Mouse (Mus musculus) stomach, embryonic 15.5 days (tissue): Measurements from ENCODE around the gene Als2. TPM values are rescaled to one million over a fixed set of nuclear protein-coding genes. Genes with fewer than 3 reads are reported as not detected.

Experiments
- ATAC-seq: fragments of 200-750 bp; cut with Nextera tagmentation; 2 replicates; pipeline ENCODE4 v1.8.0; 2017; ENCODE audit warnings: low read depth, moderate number of reproducible peaks, moderate TSS enrichment; ENCODE audit not compliant: insufficient read depth, low FRiP score
- H3K27ac ChIP-seq: fragments of 300-500 bp; sonication (generic); 2 replicates; pipeline ENCODE4 v1.5.1; 2015; ENCODE audit warnings: mild to moderate bottlenecking, inconsistent platforms
- H3K27me3 ChIP-seq: fragments of 300-500 bp; sonication (generic); replicated peaks from 2 replicates; pipeline ENCODE4 v1.6.1; 2015; ENCODE audit warnings: inconsistent platforms
- H3K36me3 ChIP-seq: fragments of 300-500 bp; sonication (generic); 2 replicates; pipeline ENCODE4 v1.6.1; 2015; ENCODE audit warnings: inconsistent platforms
- H3K4me1 ChIP-seq: fragments of 300-500 bp; sonication (generic); 2 replicates; pipeline ENCODE4 v1.6.1; 2015; ENCODE audit warnings: inconsistent platforms
- H3K4me2 ChIP-seq: fragments of 300-500 bp; sonication (generic); 2 replicates; pipeline ENCODE4 v1.6.1; 2015; ENCODE audit warnings: mild to moderate bottlenecking, inconsistent platforms
- H3K4me3 ChIP-seq: fragments of 300-500 bp; sonication (generic); replicated peaks from 2 replicates; pipeline ENCODE4 v1.5.1; 2015; ENCODE audit warnings: inconsistent platforms
- H3K9ac ChIP-seq: fragments of 300-500 bp; sonication (generic); 2 replicates; pipeline ENCODE4 v1.6.1; 2015; ENCODE audit warnings: inconsistent platforms
- H3K9me3 ChIP-seq: fragments of 300-500 bp; sonication (generic); 2 replicates; pipeline ENCODE4 v1.6.1; 2016; ENCODE audit warnings: inconsistent platforms
- WGBS: fragments of 180-500 bp; shearing (Covaris S2); methylation state at CpG from one replicate; pipeline ENCODE4 v1.1.7; 2015; 5-methylcytosine and 5-hydroxymethylcytosine counted together
- polyA plus RNA-seq: library from polyadenylated mRNA; unstranded; fragments of >200 nt; fragmentation: Nextera tagmentation; extraction: Ambion mirVana; gene quantifications from 2 replicates; pipeline ENCODE4 v1.2.1, GENCODE M21; 2015

Gene Als2
- polyA plus RNA-seq, 1 experiment from 2014 or later = 7.2 TPM

GRCm38 (mm10) chr1:59204489-59204888 lies 32.5 kb downstream of the Als2 start:
- 87% methylated on average over 1 of the region's 1 CpGs for WGBS
- no peak overlapping the region for H3K4me3 ChIP-seq
- ATAC-seq = no peak
- H3K27ac ChIP-seq = no peak overlapping the region
- no peaks in the 10 kb centered on the region for H3K36me3 ChIP-seq
- H3K4me2 ChIP-seq = no peak overlapping the region
- no peaks in the 10 kb centered on the region for H3K4me1 ChIP-seq
- H3K9me3 ChIP-seq = no peaks in the 10 kb centered on the region
- H3K9ac ChIP-seq = no peak overlapping the region
- H3K27me3 ChIP-seq = no peaks in the 10 kb centered on the region

DNA sequence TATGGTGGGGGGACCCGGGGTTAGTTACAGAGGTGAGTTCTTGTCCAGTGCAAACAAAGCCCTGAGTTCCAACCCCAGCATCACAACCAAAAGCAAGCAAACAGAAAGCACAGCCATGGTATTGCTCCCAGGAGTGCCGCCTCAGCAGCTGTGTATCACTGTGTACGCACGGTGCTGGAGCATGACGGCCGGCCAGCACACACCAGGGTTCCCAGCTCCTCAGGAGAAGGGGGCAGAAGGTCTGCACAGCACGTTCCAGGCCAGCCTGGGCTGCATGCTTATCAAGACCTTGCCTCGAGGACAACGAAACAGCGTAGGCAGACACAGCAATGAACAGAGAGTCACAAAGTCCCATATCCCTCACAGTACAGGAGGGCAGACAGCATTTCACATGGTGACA lies 34.7 kb downstream of the Als2 start:
- Histone ChIP-seq H3K4me1 (no peaks in the 10 kb centered on the region), H3K9me3 (no peaks in the 10 kb centered on the region), H3K27me3 (no peaks in the 10 kb centered on the region), H3K4me3 (no peak overlapping the region), H3K27ac (no peak overlapping the region), H3K9ac (no peak overlapping the region), H3K4me2 (no peak overlapping the region), H3K36me3 (no peaks in the 10 kb centered on the region)
- WGBS = 76% methylated on average over 10 of the region's 10 CpGs
- peak; percentile 22; the same call in 1 of the 2 replicates for ATAC-seq

DNA sequence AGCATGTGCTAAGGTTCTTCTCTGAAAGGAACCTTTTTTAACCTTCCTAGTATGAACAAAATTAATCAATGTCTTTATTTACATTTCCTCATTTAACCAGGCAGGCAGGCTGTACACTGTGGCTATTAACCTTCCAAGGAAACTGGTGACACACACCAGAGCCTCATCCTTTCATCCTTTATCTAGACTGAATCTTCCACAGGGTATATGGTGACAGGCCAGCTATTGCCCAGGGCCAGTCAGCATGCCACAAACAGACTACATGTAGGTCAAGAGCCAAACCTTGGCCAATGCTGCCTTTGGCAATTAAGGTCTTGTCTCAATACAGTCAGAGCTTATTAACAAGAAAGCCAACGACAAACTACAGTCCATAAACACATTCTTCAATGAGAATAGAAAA lies 35.5 kb downstream of the Als2 start:
- H3K4me3 ChIP-seq = no peak overlapping the region
- no peak overlapping the region for H3K4me2 ChIP-seq
- H3K27me3 ChIP-seq = no peaks in the 10 kb centered on the region
- H3K36me3 ChIP-seq = no peaks in the 10 kb centered on the region
- no peak overlapping the region for H3K27ac ChIP-seq
- ATAC-seq = no peak
- WGBS = 80% methylated on average over 1 of the region's 1 CpGs
- H3K9ac ChIP-seq = no peak overlapping the region
- H3K9me3 ChIP-seq = no peaks in the 10 kb centered on the region
- no peaks in the 10 kb centered on the region for H3K4me1 ChIP-seq

- no peaks in the 10 kb centered on the region for H3K36me3 ChIP-seq
- no peaks in the 10 kb centered on the region for H3K9me3 ChIP-seq
- H3K27me3 ChIP-seq = no peaks in the 10 kb centered on the region
- no peak overlapping the region for H3K9ac ChIP-seq
- 81% methylated on average over 5 of the region's 5 CpGs for WGBS
- ATAC-seq = no peak
- H3K4me1 ChIP-seq = no peaks in the 10 kb centered on the region
- no peak overlapping the region for H3K27ac ChIP-seq
- H3K4me2 ChIP-seq = no peak overlapping the region
- no peak overlapping the region for H3K4me3 ChIP-seq
Observed at GRCm38 (mm10) chr1:59200960-59201359, 36.1 kb downstream of the Als2 start.

DNA sequence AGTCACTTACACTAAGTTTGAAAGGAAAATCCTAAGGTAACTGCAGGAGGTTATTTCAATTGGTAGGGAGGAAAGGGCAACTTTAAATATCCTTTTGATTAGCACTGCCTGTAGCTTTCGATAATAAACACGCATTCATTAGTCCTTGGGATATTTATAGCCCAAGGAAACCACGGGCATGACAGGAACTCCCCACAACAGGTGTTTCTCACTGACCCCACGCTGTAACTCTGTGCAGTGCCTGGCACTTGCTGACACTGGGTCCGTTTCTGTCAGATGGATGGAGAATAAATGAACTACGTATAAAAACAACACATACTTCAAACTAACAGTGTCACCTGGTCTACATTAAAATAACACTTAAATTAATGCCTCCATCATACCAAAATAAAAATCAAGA lies 42.1 kb downstream of the Als2 start:
- H3K27me3 ChIP-seq = no peaks in the 10 kb centered on the region
- no peaks in the 10 kb centered on the region for H3K4me1 ChIP-seq
- 38% methylated on average over 6 of the region's 6 CpGs for WGBS
- H3K36me3 ChIP-seq = no peaks in the 10 kb centered on the region
- no peak overlapping the region for H3K9ac ChIP-seq
- H3K27ac ChIP-seq = no peak overlapping the region
- H3K9me3 ChIP-seq = no peaks in the 10 kb centered on the region
- no peak for ATAC-seq
- no peak overlapping the region for H3K4me3 ChIP-seq
- H3K4me2 ChIP-seq = no peak overlapping the region

DNA sequence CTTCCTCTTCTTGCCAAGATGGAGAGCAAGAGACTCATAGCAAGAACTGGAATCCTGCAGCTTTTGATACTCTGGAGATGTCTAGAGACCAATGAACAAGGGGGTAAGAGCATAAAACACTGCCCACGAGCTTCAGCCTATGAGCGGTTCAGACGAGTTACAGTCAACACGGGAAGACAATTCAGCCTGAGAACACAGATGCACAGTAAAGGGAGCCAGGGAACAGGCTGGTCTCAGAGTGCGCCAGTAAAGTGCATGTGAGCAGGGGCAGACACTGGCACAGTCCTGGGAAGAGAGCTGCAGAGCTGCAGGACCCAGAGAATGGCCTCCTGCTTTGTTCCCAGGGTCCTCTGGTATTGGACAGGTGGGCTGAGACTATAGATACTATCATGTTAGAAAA lies 49.2 kb downstream of the Als2 start:
- Histone ChIP-seq H3K9me3 (no peaks in the 10 kb centered on the region), H3K4me3 (no peak overlapping the region), H3K9ac (no peak overlapping the region), H3K36me3 (no peaks in the 10 kb centered on the region), H3K4me2 (no peak overlapping the region), H3K4me1 (no peaks in the 10 kb centered on the region), H3K27ac (no peak overlapping the region), H3K27me3 (no peaks in the 10 kb centered on the region)
- no peak for ATAC-seq
- WGBS = 84% methylated on average over 5 of the region's 5 CpGs

GRCm38 (mm10) chr1:59186317-59186716 lies 50.7 kb downstream of the Als2 start:
- no peaks in the 10 kb centered on the region for H3K9me3 ChIP-seq
- WGBS = 88% methylated on average over 10 of the region's 10 CpGs

DNA sequence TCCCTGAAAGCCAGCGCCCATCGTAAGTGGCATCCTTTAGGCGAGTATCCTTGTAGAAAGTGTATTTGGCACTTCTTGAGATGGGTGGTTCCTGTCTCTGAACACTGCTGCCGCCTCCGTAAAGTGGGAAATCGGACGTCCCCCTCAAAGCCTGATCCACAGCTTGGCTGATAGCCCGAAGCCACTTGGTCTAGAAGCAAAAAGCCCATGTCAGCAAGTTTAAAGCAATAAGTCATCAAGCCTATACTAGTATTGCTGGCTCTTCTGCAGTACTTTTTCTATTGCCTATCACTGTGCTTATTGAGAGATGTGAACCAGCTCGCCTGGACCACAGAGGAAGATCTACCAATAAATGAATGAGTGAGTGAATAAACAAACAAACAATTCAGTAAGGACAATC lies 51.6 kb downstream of the Als2 start:
- Histone ChIP-seq H3K9me3 (no peaks in the 10 kb centered on the region), H3K27ac (no peak overlapping the region), H3K27me3 (no peaks in the 10 kb centered on the region), H3K9ac (no peak overlapping the region), H3K4me1 (no peaks in the 10 kb centered on the region), H3K4me2 (no peak overlapping the region), H3K36me3 (0 out of 2 replicates have a peak, but pooled peaks cover 3% of the 10 kb centered on the region), H3K4me3 (no peak overlapping the region)
- 83% methylated on average over 9 of the region's 9 CpGs for WGBS
- ATAC-seq = no peak

More at GRCm38 (mm10) chr1:59186317-59186716, 50.7 kb downstream of the Als2 start:
- Histone ChIP-seq H3K36me3 (0 out of 2 replicates have a peak, but pooled peaks cover 3% of the 10 kb centered on the region), H3K4me2 (no peak overlapping the region), H3K27ac (no peak overlapping the region), H3K4me3 (no peak overlapping the region), H3K4me1 (no peaks in the 10 kb centered on the region), H3K9ac (no peak overlapping the region), H3K27me3 (no peaks in the 10 kb centered on the region)
- no peak for ATAC-seq

DNA sequence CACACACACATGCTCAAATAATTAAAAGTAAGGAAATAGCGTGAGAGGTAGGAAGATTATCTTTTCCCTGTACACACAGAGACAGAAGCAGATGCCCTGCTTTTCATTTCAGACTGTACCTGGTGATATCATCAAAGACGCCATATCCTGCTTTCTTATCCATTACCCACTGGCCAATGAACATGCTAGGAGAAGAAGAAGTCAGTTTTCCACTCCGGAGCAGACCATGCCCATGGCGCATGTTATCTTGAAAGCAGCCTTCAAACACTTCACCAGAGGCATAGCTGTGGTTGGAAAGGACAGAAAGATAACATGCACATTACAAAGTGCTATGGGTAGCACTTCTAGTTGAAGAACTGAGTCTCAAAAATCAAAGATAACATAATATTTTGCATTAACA lies 54.0 kb downstream of the Als2 start:
- 0 out of 2 replicates have a peak, but pooled peaks cover 3% of the 10 kb centered on the region for H3K36me3 ChIP-seq
- no peaks in the 10 kb centered on the region for H3K27me3 ChIP-seq
- no peak overlapping the region for H3K27ac ChIP-seq
- no peak overlapping the region for H3K4me3 ChIP-seq
- H3K4me2 ChIP-seq = no peak overlapping the region
- no peaks in the 10 kb centered on the region for H3K4me1 ChIP-seq
- H3K9me3 ChIP-seq = no peaks in the 10 kb centered on the region
- ATAC-seq = no peak
- H3K9ac ChIP-seq = no peak overlapping the region
- 86% methylated on average over 4 of the region's 4 CpGs for WGBS

GRCm38 (mm10) chr1:59182373-59182772 lies 54.7 kb downstream of the Als2 start:
- no peak overlapping the region for H3K9ac ChIP-seq
- no peak for ATAC-seq
- H3K4me1 ChIP-seq = no peaks in the 10 kb centered on the region
- H3K27me3 ChIP-seq = no peaks in the 10 kb centered on the region
- no peak overlapping the region for H3K27ac ChIP-seq
- WGBS = 86% methylated on average over 2 of the region's 2 CpGs
- H3K9me3 ChIP-seq = no peaks in the 10 kb centered on the region
- 0 out of 2 replicates have a peak, but pooled peaks cover 8% of the 10 kb centered on the region for H3K36me3 ChIP-seq
- no peak overlapping the region for H3K4me3 ChIP-seq
- no peak overlapping the region for H3K4me2 ChIP-seq

DNA sequence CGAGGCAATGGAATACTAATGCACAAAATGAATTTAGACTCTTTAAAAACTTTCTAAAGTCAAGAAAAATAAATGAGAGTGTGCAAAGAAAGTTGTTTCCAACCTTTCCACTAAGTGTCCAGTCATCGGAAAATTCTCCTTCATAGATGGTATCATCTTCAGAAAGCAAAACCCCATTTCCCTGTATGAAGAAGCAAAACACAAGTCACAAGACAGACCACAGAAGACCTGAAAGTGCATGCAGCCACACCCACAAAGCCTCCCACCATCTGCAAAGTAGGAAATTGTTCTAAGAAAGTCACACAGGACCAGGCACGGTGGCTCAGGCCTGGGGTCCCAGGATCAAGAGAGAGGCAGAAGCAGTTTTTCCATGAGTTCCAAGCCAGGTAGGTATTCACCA lies 57.0 kb downstream of the Als2 start:
- no peaks in the 10 kb centered on the region for H3K27me3 ChIP-seq
- H3K4me1 ChIP-seq = no peaks in the 10 kb centered on the region
- H3K9ac ChIP-seq = no peak overlapping the region
- peaks cover 10% of the 10 kb centered on the region; the same call in 1 of the 2 replicates for H3K36me3 ChIP-seq
- no peak overlapping the region for H3K4me3 ChIP-seq
- H3K4me2 ChIP-seq = no peak overlapping the region
- ATAC-seq = no peak
- H3K9me3 ChIP-seq = no peaks in the 10 kb centered on the region
- no peak overlapping the region for H3K27ac ChIP-seq
- 83% methylated on average over 3 of the region's 3 CpGs for WGBS

- Histone ChIP-seq H3K27me3 (no peaks in the 10 kb centered on the region), H3K9me3 (no peaks in the 10 kb centered on the region), H3K4me1 (no peaks in the 10 kb centered on the region), H3K4me2 (no peak overlapping the region), H3K36me3 (peaks cover 12% of the 10 kb centered on the region; the same call in 1 of the 2 replicates), H3K9ac (no peak overlapping the region), H3K4me3 (no peak overlapping the region), H3K27ac (no peak overlapping the region)
- 87% methylated on average over 10 of the region's 10 CpGs for WGBS
- ATAC-seq = no peak
Observed at GRCm38 (mm10) chr1:59178401-59178800, 58.6 kb downstream of the Als2 start.
